Mouse (Mus musculus) olfactory bulb, adult 2 months (tissue): ENCODE measurements around the gene D330045A20Rik. TPM values are rescaled to one million over a fixed set of nuclear protein-coding genes. Genes with fewer than 3 reads are reported as not detected.
"Not testable (repeated sequence)": the region's sequence is repeated elsewhere in the genome, so short reads cannot be mapped to it uniquely, and the experiment has no call there.

Source experiments
- H3K27ac ChIP-seq: fragments of 200-500 bp; 2 replicates; pipeline ENCODE4 v1.5.1; 2012; ENCODE audit warnings: low read depth, low read length; ENCODE audit not compliant: insufficient read depth
- H3K4me1 ChIP-seq: fragments of 200-500 bp; 2 replicates; pipeline ENCODE4 v1.6.1; 2012; ENCODE audit warnings: low read length; ENCODE audit not compliant: control insufficient read depth, insufficient read depth
- H3K4me3 ChIP-seq: fragments of 200-500 bp; 2 replicates; pipeline ENCODE4 v1.5.1; 2012; ENCODE audit warnings: mild to moderate bottlenecking, low read depth, low read length, moderate library complexity; ENCODE audit not compliant: insufficient read depth
- CTCF ChIP-seq: fragments of 200-500 bp; IDR thresholded peaks from 2 replicates; pipeline ENCODE4 v1.5.1; 2012; ENCODE audit warnings: low read depth, mild to moderate bottlenecking, low read length, moderate library complexity; ENCODE audit not compliant: insufficient read depth
- POLR2A ChIP-seq: fragments of 200-500 bp; IDR thresholded peaks from 2 replicates; pipeline ENCODE4 v1.6.1; 2012; ENCODE audit warnings: mild to moderate bottlenecking, low read depth, low read length, moderate library complexity; ENCODE audit not compliant: insufficient read depth
- WGBS: fragments of 180-500 bp; shearing (Covaris S2); methylation state at CpG from one replicate; pipeline ENCODE4 v1.1.7; 2018; 5-methylcytosine and 5-hydroxymethylcytosine counted together
- polyA plus RNA-seq: library from polyadenylated mRNA; stranded (reverse); fragments of >200 nt; gene quantifications from 2 replicates; pipeline ENCODE4 v1.2.4, GENCODE M21; 2012; ENCODE audit warnings: low replicate concordance; ENCODE audit not compliant: missing spikeins, insufficient read depth, insufficient read length

The D330045A20Rik gene
- polyA plus RNA-seq: not detected in 2 replicates

- Histone ChIP-seq H3K27ac (no peak within 1 kb of the TSS), H3K4me3 (peak within 1 kb of the TSS; percentile 36), H3K4me1 (no peaks in the 10 kb centered on the region)
- 20% methylated on average over 28 of the region's 28 CpGs for WGBS
- TF ChIP-seq CTCF (no peak), POLR2A (no peak)
Observed at GRCm38 (mm10) chrX:139480022-139480894, at the start of gene D330045A20Rik. Gene D330045A20Rik, plus strand, starts transcription at chrX:139480367.

- Histone ChIP-seq H3K4me3 (no peak overlapping the region), H3K27ac (no peak overlapping the region), H3K4me1 (no peaks in the 10 kb centered on the region)
- 53% methylated on average over 2 of the region's 2 CpGs for WGBS
- no peak for TF ChIP-seq CTCF
- no peak for TF ChIP-seq POLR2A
Observed at GRCm38 (mm10) chrX:139432550-139432949, 47.6 kb upstream of the D330045A20Rik start.

- 56% methylated on average over 2 of the region's 2 CpGs for WGBS
- no peak for TF ChIP-seq POLR2A
- no peak for TF ChIP-seq CTCF
- Histone ChIP-seq H3K27ac (no peak overlapping the region), H3K4me1 (no peaks in the 10 kb centered on the region), H3K4me3 (no peak overlapping the region)
Observed at GRCm38 (mm10) chrX:139435202-139435601, 45.0 kb upstream of the D330045A20Rik start.

GRCm38 (mm10) chrX:139441057-139441456 lies 39.1 kb upstream of the D330045A20Rik start:
- H3K27ac ChIP-seq, H3K4me3 ChIP-seq, H3K4me1 ChIP-seq: not testable (repeated sequence)
- WGBS: 96% methylated on average over 22 of the region's 22 CpGs

GRCm38 (mm10) chrX:139456812-139457211 lies 23.4 kb upstream of the D330045A20Rik start:
- TF ChIP-seq POLR2A: no peak
- no peak for TF ChIP-seq CTCF
- Histone ChIP-seq H3K4me1 (no peaks in the 10 kb centered on the region), H3K4me3 (no peak overlapping the region), H3K27ac (no peak overlapping the region)
- WGBS: 76% methylated on average over 2 of the region's 2 CpGs

GRCm38 (mm10) chrX:139482083-139482482 lies 1.9 kb downstream of the D330045A20Rik start:
- 72% methylated on average over 7 of the region's 7 CpGs for WGBS
- no peak for TF ChIP-seq POLR2A
- TF ChIP-seq CTCF: no peak

GRCm38 (mm10) chrX:139484974-139485373 lies 4.8 kb downstream of the D330045A20Rik start:
- H3K4me1 ChIP-seq: no peaks in the 10 kb centered on the region
- H3K27ac ChIP-seq: no peak overlapping the region
- 85% methylated on average over 1 of the region's 1 CpGs for WGBS
- no peak overlapping the region for H3K4me3 ChIP-seq
- TF ChIP-seq CTCF: no peak

More at GRCm38 (mm10) chrX:139482083-139482482, 1.9 kb downstream of the D330045A20Rik start:
- Histone ChIP-seq H3K4me3 (no peak overlapping the region), H3K4me1 (no peaks in the 10 kb centered on the region), H3K27ac (no peak overlapping the region)

GRCm38 (mm10) chrX:139516156-139516555 lies 36.0 kb downstream of the D330045A20Rik start:
- H3K4me1 ChIP-seq: no peaks in the 10 kb centered on the region
- 87% methylated on average over 2 of the region's 2 CpGs for WGBS
- TF ChIP-seq CTCF (no peak), POLR2A (no peak)
- H3K27ac ChIP-seq: no peak overlapping the region
- H3K4me3 ChIP-seq: no peak overlapping the region

- H3K4me3 ChIP-seq: no peak overlapping the region
- no peaks in the 10 kb centered on the region for H3K4me1 ChIP-seq
- no peak overlapping the region for H3K27ac ChIP-seq
- TF ChIP-seq CTCF: no peak
- TF ChIP-seq POLR2A: no peak
- 94% methylated on average over 2 of the region's 2 CpGs for WGBS
Observed at GRCm38 (mm10) chrX:139519251-139519650, 39.1 kb downstream of the D330045A20Rik start.
